Mouse (Mus musculus) neural tube, embryonic 11.5 days (tissue): ENCODE measurements around the gene Reg3a. TPM values are rescaled to one million over a fixed set of nuclear protein-coding genes. Genes with fewer than 3 reads are reported as not detected.
"Not testable (repeated sequence)": the region's sequence is repeated elsewhere in the genome, so short reads cannot be mapped to it uniquely, and the experiment has no call there.

Experiments
- ATAC-seq: fragments of 200-750 bp; cut with Nextera tagmentation; 2 replicates; pipeline ENCODE4 v1.8.0; 2017; ENCODE audit warnings: moderate number of reproducible peaks, mild to moderate bottlenecking, moderate TSS enrichment, moderate library complexity; ENCODE audit not compliant: insufficient read depth, low FRiP score, low TSS enrichment
- DNase-seq: peaks from one replicate; pipeline ENCODE4 v3.0.0-alpha.2; 2015; ENCODE audit warnings: low spot score
- H3K27ac ChIP-seq: fragments of 300-500 bp; sonication (generic); 2 replicates; pipeline ENCODE4 v1.5.1; 2014; ENCODE audit warnings: low read depth, mild to moderate bottlenecking, low read length
- H3K27me3 ChIP-seq: fragments of 300-500 bp; sonication (generic); 2 replicates; pipeline ENCODE4 v1.6.1; 2014; ENCODE audit warnings: mild to moderate bottlenecking, low read length, mixed read lengths; ENCODE audit not compliant: control insufficient read depth, insufficient read depth
- H3K36me3 ChIP-seq: fragments of 300-500 bp; sonication (generic); 2 replicates; pipeline ENCODE4 v1.6.1; 2014; ENCODE audit warnings: mild to moderate bottlenecking, low read length, moderate library complexity, mixed read lengths; ENCODE audit not compliant: control insufficient read depth, insufficient read depth
- H3K4me1 ChIP-seq: fragments of 300-500 bp; sonication (generic); 2 replicates; pipeline ENCODE4 v1.6.1; 2014; ENCODE audit warnings: low read length, mixed read lengths; ENCODE audit not compliant: control insufficient read depth, insufficient read depth
- H3K4me2 ChIP-seq: fragments of 300-500 bp; sonication (generic); 2 replicates; pipeline ENCODE4 v1.6.1; 2014; ENCODE audit warnings: low read depth, mild to moderate bottlenecking, moderate library complexity
- H3K4me3 ChIP-seq: fragments of 300-500 bp; sonication (generic); 2 replicates; pipeline ENCODE4 v1.5.1; 2014; ENCODE audit warnings: low read depth, low read length
- H3K9ac ChIP-seq: fragments of 300-500 bp; sonication (generic); 2 replicates; pipeline ENCODE4 v1.6.1; 2014; ENCODE audit warnings: mild to moderate bottlenecking, low read length
- H3K9me3 ChIP-seq: fragments of 300-500 bp; sonication (generic); 2 replicates; pipeline ENCODE4 v1.6.1; 2016; ENCODE audit warnings: low read length; ENCODE audit not compliant: control insufficient read depth
- WGBS: fragments of 180-500 bp; shearing (Covaris S2); extraction: QIAGEN DNeasy Blood & Tissue Kit; methylation state at CpG from one replicate; pipeline ENCODE4 v1.1.7; 2014; 5-methylcytosine and 5-hydroxymethylcytosine counted together
- polyA plus RNA-seq: library from polyadenylated mRNA; unstranded; fragments of >200 nt; fragmentation: Nextera tagmentation; extraction: Ambion mirVana; gene quantifications from 2 replicates; pipeline ENCODE4 v1.2.1, GENCODE M21; 2014

The Reg3a gene
- polyA plus RNA-seq = not detected in 2 replicates

DNA sequence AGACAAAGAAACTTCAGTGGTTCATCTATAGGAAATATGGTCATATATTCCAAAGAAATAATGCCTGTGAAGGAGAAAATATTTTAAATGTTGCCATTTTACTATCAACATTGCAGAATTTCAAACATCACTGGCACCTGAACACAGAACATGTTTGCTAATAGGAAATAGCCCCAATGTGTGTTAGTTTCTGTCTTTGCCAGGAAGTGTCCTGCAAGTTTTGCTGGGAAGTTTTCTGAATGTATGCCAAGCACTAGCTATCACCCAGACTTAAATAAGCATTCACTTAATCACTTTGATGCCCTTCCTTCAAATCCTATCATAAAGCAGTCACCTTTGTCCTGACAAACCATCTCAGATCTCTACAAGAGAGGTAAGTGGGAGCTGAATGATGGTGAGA, at the start of gene Reg3a:
Gene Reg3a, plus strand, starts transcription at position 301 of the 400 bp plus-strand sequence.
- Histone ChIP-seq H3K27me3 (no peaks in the 10 kb centered on the region), H3K36me3 (no peaks in the 10 kb centered on the region), H3K4me1 (no peaks in the 10 kb centered on the region), H3K9me3 (no peaks in the 10 kb centered on the region), H3K4me2 (no peak within 1 kb of the TSS), H3K4me3 (no peak within 1 kb of the TSS), H3K27ac (no peak within 1 kb of the TSS), H3K9ac (no peak within 1 kb of the TSS)
- no peak for ATAC-seq
- DNase-seq = no peak

DNA sequence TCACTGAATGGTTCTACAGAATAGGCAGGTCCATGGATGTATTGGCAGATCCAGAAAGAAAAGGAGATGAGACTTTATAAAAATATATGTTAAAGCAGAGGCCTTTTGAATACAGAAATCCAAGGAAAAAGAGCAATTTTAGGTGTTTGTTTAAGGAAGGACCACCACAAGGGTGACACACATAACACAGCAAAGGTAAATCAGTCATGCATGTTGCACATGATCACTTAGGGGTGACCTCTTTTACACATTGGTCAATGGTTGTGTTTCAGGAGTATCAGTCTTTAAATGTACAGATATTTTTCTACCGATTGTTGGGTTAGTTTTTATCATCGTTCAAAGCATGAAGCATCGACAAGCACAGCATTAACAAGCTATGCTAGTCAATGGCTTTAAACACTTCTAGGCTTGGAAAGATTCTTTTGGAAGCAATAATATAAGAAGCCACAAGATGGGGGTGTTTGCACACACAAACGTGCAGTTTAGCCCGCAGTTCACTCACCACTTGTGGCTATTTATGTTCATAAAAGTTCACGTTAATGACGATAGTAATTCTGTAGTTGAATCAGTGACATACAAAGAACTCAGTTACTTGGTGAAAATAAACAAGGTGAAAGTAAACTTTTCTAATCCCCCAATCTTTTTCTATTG, 48.5 kb upstream of the Reg3a start:
- Histone ChIP-seq H3K4me1 (no peaks in the 10 kb centered on the region), H3K27me3 (no peaks in the 10 kb centered on the region), H3K4me3 (no peak overlapping the region), H3K4me2 (no peak overlapping the region), H3K36me3 (no peaks in the 10 kb centered on the region), H3K27ac (no peak overlapping the region), H3K9me3 (no peaks in the 10 kb centered on the region), H3K9ac (no peak overlapping the region)
- 43% methylated on average over 7 of the region's 7 CpGs for WGBS
- peak; percentile 13 for DNase-seq
- ATAC-seq = no peak

GRCm38 (mm10) chr6:78340296-78340695, 40.2 kb upstream of the Reg3a start:
- ATAC-seq = no peak
- Histone ChIP-seq H3K9ac (no peak overlapping the region), H3K4me1 (no peaks in the 10 kb centered on the region), H3K27me3 (no peaks in the 10 kb centered on the region), H3K4me2 (no peak overlapping the region), H3K4me3 (no peak overlapping the region), H3K36me3 (no peaks in the 10 kb centered on the region), H3K27ac (no peak overlapping the region), H3K9me3 (no peaks in the 10 kb centered on the region)
- DNase-seq = no peak

GRCm38 (mm10) chr6:78341689-78342088, 38.8 kb upstream of the Reg3a start:
- Histone ChIP-seq H3K9ac (no peak overlapping the region), H3K36me3 (no peaks in the 10 kb centered on the region), H3K4me3 (no peak overlapping the region), H3K4me1 (no peaks in the 10 kb centered on the region), H3K9me3 (no peaks in the 10 kb centered on the region), H3K27me3 (no peaks in the 10 kb centered on the region), H3K4me2 (no peak overlapping the region), H3K27ac (no peak overlapping the region)
- 61% methylated on average over 2 of the region's 2 CpGs for WGBS
- no peak for ATAC-seq
- no peak for DNase-seq

- Histone ChIP-seq H3K9me3 (no peaks in the 10 kb centered on the region), H3K27me3 (no peaks in the 10 kb centered on the region), H3K4me1 (no peaks in the 10 kb centered on the region), H3K9ac (no peak overlapping the region), H3K4me2 (no peak overlapping the region), H3K27ac (no peak overlapping the region), H3K36me3 (no peaks in the 10 kb centered on the region), H3K4me3 (no peak overlapping the region)
- WGBS = 78% methylated on average over 2 of the region's 2 CpGs
- ATAC-seq (no peak), DNase-seq (no peak)
Observed at GRCm38 (mm10) chr6:78361971-78362563, 18.4 kb upstream of the Reg3a start.

DNA sequence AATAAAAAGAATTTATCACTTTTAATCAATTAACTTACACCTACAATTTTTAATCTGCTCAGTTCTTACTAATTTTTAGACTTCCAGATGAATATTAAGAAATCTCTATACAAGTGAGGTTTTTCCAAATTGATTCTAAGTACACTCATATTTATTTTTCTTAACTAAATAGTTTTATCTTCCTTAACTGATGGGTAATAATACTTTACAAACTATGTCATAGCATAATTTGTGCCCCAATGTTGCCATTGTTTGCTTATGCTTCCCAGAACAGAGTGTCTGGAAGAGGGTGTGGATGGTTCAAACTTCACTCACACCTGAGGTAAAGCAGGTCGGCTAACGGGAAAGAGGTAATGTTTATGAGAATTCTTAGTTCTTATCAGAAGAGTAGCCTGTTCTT, 10.2 kb upstream of the Reg3a start, which contains the start of gene Reg3b:
Gene Reg3b, plus strand, starts transcription at position 301 of the 400 bp plus-strand sequence.
- Histone ChIP-seq H3K4me3 (no peak within 1 kb of the TSS), H3K4me1 (no peaks in the 10 kb centered on the region), H3K9ac (no peak within 1 kb of the TSS), H3K36me3 (no peaks in the 10 kb centered on the region), H3K27ac (no peak within 1 kb of the TSS), H3K4me2 (no peak within 1 kb of the TSS), H3K27me3 (no peaks in the 10 kb centered on the region), H3K9me3 (no peaks in the 10 kb centered on the region)
- ATAC-seq (no peak), DNase-seq (no peak)
- WGBS = 97% methylated on average over 2 of the region's 2 CpGs

GRCm38 (mm10) chr6:78378765-78379164, 1.7 kb upstream of the Reg3a start, which contains the start of gene Reg3d:
Gene Reg3d (minus strand): TSS chr6:78378865.
- Histone ChIP-seq H3K27ac (no peak within 1 kb of the TSS), H3K4me3 (no peak within 1 kb of the TSS), H3K4me1 (no peaks in the 10 kb centered on the region), H3K27me3 (no peaks in the 10 kb centered on the region), H3K9ac (no peak within 1 kb of the TSS), H3K4me2 (no peak within 1 kb of the TSS), H3K36me3 (no peaks in the 10 kb centered on the region), H3K9me3 (no peaks in the 10 kb centered on the region)
- no peak for ATAC-seq
- DNase-seq = no peak
- 76% methylated on average over 2 of the region's 2 CpGs for WGBS

DNA sequence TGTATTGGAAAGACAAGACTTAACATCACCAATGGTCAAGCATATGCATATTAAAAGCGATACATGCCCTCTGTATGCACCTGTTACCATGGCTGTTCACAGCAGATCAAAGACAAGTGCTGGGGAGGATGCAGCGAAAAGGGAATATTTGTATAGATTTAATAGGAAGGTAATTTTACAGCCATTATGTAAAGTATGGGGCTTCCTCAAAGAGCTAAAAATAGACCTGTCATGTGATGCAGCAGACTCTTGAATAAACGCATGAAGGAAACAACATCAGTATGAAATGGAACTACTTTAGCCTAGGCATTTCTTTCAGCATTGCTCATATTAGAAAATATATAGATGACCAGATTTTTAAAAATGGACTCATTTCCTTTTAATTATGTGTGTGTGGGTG, 5.1 kb downstream of the Reg3a start:
- WGBS = 91% methylated on average over 3 of the region's 3 CpGs
- H3K27ac ChIP-seq = no peak overlapping the region
- ATAC-seq (no peak), DNase-seq (no peak)
- H3K27me3 ChIP-seq = no peaks in the 10 kb centered on the region
- H3K4me3 ChIP-seq = no peak overlapping the region
- H3K9ac ChIP-seq = no peak overlapping the region
- no peaks in the 10 kb centered on the region for H3K4me1 ChIP-seq
- no peaks in the 10 kb centered on the region for H3K9me3 ChIP-seq
- H3K4me2 ChIP-seq = no peak overlapping the region
- no peaks in the 10 kb centered on the region for H3K36me3 ChIP-seq

GRCm38 (mm10) chr6:78395323-78395722, 14.8 kb downstream of the Reg3a start, which contains the start of gene Reg2:
Gene Reg2 (plus strand): TSS chr6:78395623.
- not testable (repeated sequence) for DNase-seq, H3K4me1 ChIP-seq, H3K27ac ChIP-seq, H3K9ac ChIP-seq, H3K4me2 ChIP-seq, H3K27me3 ChIP-seq, ATAC-seq, H3K36me3 ChIP-seq, H3K4me3 ChIP-seq, H3K9me3 ChIP-seq
- WGBS = 90% methylated on average over 4 of the region's 17 CpGs
